Mouse (Mus musculus) olfactory bulb, adult 2 months (tissue): ENCODE measurements around the gene Msmp. TPM values are rescaled to one million over a fixed set of nuclear protein-coding genes. Genes with fewer than 3 reads are reported as not detected.

Experiments
- H3K27ac ChIP-seq: fragments of 200-500 bp; 2 replicates; pipeline ENCODE4 v1.5.1; 2012; ENCODE audit warnings: low read depth, low read length; ENCODE audit not compliant: insufficient read depth
- H3K4me1 ChIP-seq: fragments of 200-500 bp; 2 replicates; pipeline ENCODE4 v1.6.1; 2012; ENCODE audit warnings: low read length; ENCODE audit not compliant: control insufficient read depth, insufficient read depth
- H3K4me3 ChIP-seq: fragments of 200-500 bp; 2 replicates; pipeline ENCODE4 v1.5.1; 2012; ENCODE audit warnings: mild to moderate bottlenecking, low read depth, low read length, moderate library complexity; ENCODE audit not compliant: insufficient read depth
- CTCF ChIP-seq: fragments of 200-500 bp; IDR thresholded peaks from 2 replicates; pipeline ENCODE4 v1.5.1; 2012; ENCODE audit warnings: low read depth, mild to moderate bottlenecking, low read length, moderate library complexity; ENCODE audit not compliant: insufficient read depth
- POLR2A ChIP-seq: fragments of 200-500 bp; IDR thresholded peaks from 2 replicates; pipeline ENCODE4 v1.6.1; 2012; ENCODE audit warnings: mild to moderate bottlenecking, low read depth, low read length, moderate library complexity; ENCODE audit not compliant: insufficient read depth
- WGBS: fragments of 180-500 bp; shearing (Covaris S2); methylation state at CpG from one replicate; pipeline ENCODE4 v1.1.7; 2018; 5-methylcytosine and 5-hydroxymethylcytosine counted together
- polyA plus RNA-seq: library from polyadenylated mRNA; stranded (reverse); fragments of >200 nt; gene quantifications from 2 replicates; pipeline ENCODE4 v1.2.4, GENCODE M21; 2012; ENCODE audit warnings: low replicate concordance; ENCODE audit not compliant: missing spikeins, insufficient read depth, insufficient read length

The Msmp gene
- polyA plus RNA-seq, 1 experiment: not detected

- Histone ChIP-seq H3K4me1 (peaks cover 22% of the 10 kb centered on the region), H3K4me3 (no peak overlapping the region), H3K27ac (no peak overlapping the region)
- WGBS: 29% methylated on average over 20 of the region's 20 CpGs
- TF ChIP-seq CTCF (no peak), POLR2A (no peak)
These were observed 45.0 kb upstream of the Msmp start for GRCm38 (mm10) chr4:43629106-43629817.

- WGBS: 77% methylated on average over 4 of the region's 4 CpGs
- Histone ChIP-seq H3K27ac (no peak overlapping the region), H3K4me1 (no peaks in the 10 kb centered on the region), H3K4me3 (no peak overlapping the region)
- TF ChIP-seq CTCF (no peak), POLR2A (no peak)
These were observed 36.0 kb upstream of the Msmp start for GRCm38 (mm10) chr4:43620146-43620778.

GRCm38 (mm10) chr4:43613060-43613730 is 28.9 kb upstream of the Msmp start:
- TF ChIP-seq POLR2A (no peak), CTCF (no peak)
- Histone ChIP-seq H3K4me3 (no peak overlapping the region), H3K4me1 (no peaks in the 10 kb centered on the region), H3K27ac (no peak overlapping the region)
- WGBS: 54% methylated on average over 3 of the region's 3 CpGs

GRCm38 (mm10) chr4:43612534-43612933 is 28.2 kb upstream of the Msmp start:
- no peak overlapping the region for H3K27ac ChIP-seq
- TF ChIP-seq POLR2A (no peak), CTCF (no peak)
- WGBS: 62% methylated on average over 10 of the region's 10 CpGs
- H3K4me1 ChIP-seq: no peaks in the 10 kb centered on the region
- no peak overlapping the region for H3K4me3 ChIP-seq

GRCm38 (mm10) chr4:43604751-43605685 is 20.7 kb upstream of the Msmp start:
- WGBS: 73% methylated on average over 9 of the region's 9 CpGs
- no peak overlapping the region for H3K4me3 ChIP-seq
- H3K27ac ChIP-seq: no peak overlapping the region
- TF ChIP-seq CTCF (no peak), POLR2A (no peak)
- H3K4me1 ChIP-seq: no peaks in the 10 kb centered on the region

- whole genome bisulfite sequencing: 58% methylated on average over 3 of the region's 3 CpGs
- H3K27ac ChIP-seq: no peak overlapping the region
- TF ChIP-seq POLR2A: no peak
- H3K4me3 ChIP-seq: no peak overlapping the region
- no peaks in the 10 kb centered on the region for H3K4me1 ChIP-seq
These were observed 19.8 kb upstream of the Msmp start for GRCm38 (mm10) chr4:43604099-43604498.

GRCm38 (mm10) chr4:43600195-43600934 is 16.1 kb upstream of the Msmp start:
- H3K4me3 ChIP-seq: no peak overlapping the region
- TF ChIP-seq CTCF (no peak), POLR2A (no peak)
- WGBS: 79% methylated on average over 9 of the region's 9 CpGs
- H3K27ac ChIP-seq: no peak overlapping the region
- no peaks in the 10 kb centered on the region for H3K4me1 ChIP-seq

GRCm38 (mm10) chr4:43598650-43599380 is 14.5 kb upstream of the Msmp start:
- no peak overlapping the region for H3K4me3 ChIP-seq
- 92% methylated on average over 7 of the region's 7 CpGs for WGBS

More at GRCm38 (mm10) chr4:43598650-43599380, 14.5 kb upstream of the Msmp start:
- H3K4me1 ChIP-seq: no peaks in the 10 kb centered on the region
- TF ChIP-seq CTCF (no peak), POLR2A (no peak)
- no peak overlapping the region for H3K27ac ChIP-seq
